Mouse (Mus musculus) liver (tissue): ENCODE results near the gene Mocs3.

Source experiments
- DNase-seq: peaks from one replicate; pipeline ENCODE4 v3.0.0-alpha.2; 2020; ENCODE audit warnings: mixed read lengths

Gene Mocs3

GRCm38 (mm10) chr2:168230026-168230728, at the start of gene Mocs3, which contains the start of the genes Gm20716 and Dpm1:
Gene Mocs3 (plus strand): TSS chr2:168230622.
Gene Gm20716 (minus strand): TSS chr2:168230364.
Gene Dpm1 (minus strand): TSS chr2:168230591.
- DNase-seq, result peak; percentile 81

GRCm38 (mm10) chr2:168191856-168192255, 38.6 kb upstream of the Mocs3 start:
- DNase-seq, result no peak

- no peak for DNase-seq
Observed at GRCm38 (mm10) chr2:168193685-168194084, 36.7 kb upstream of the Mocs3 start.

- DNase-seq, result no peak
Observed at GRCm38 (mm10) chr2:168195721-168196120, 34.7 kb upstream of the Mocs3 start.

GRCm38 (mm10) chr2:168198421-168198820, 32.0 kb upstream of the Mocs3 start:
- DNase-seq, result no peak

GRCm38 (mm10) chr2:168199476-168199875, 30.9 kb upstream of the Mocs3 start:
- DNase-seq, result no peak

- DNase-seq, result no peak
Observed at GRCm38 (mm10) chr2:168200014-168200691, 30.3 kb upstream of the Mocs3 start.

- DNase-seq, result no peak
Observed at GRCm38 (mm10) chr2:168204476-168204999, 25.9 kb upstream of the Mocs3 start.

- DNase-seq, result peak; percentile 91
Observed at GRCm38 (mm10) chr2:168205265-168205664, 25.2 kb upstream of the Mocs3 start.

GRCm38 (mm10) chr2:168205681-168206631, 24.5 kb upstream of the Mocs3 start:
- peak; percentile 35 for DNase-seq

- DNase-seq, result peak; percentile 95
Observed at GRCm38 (mm10) chr2:168206725-168207644, 23.4 kb upstream of the Mocs3 start, which contains the start of gene Adnp. Gene Adnp (minus strand): TSS chr2:168207112.

GRCm38 (mm10) chr2:168207883-168208282, 22.5 kb upstream of the Mocs3 start:
- no peak for DNase-seq

- DNase-seq, result no peak
Observed at GRCm38 (mm10) chr2:168213788-168214397, 16.5 kb upstream of the Mocs3 start.

- DNase-seq, result no peak
Observed at GRCm38 (mm10) chr2:168223326-168223725, 7.1 kb upstream of the Mocs3 start.

- peak; percentile 62 for DNase-seq
Observed at GRCm38 (mm10) chr2:168229116-168230025, 1.1 kb upstream of the Mocs3 start.

GRCm38 (mm10) chr2:168230773-168231470, 500 bp downstream of the Mocs3 start:
- peak; percentile 16 for DNase-seq

GRCm38 (mm10) chr2:168231471-168231829, 1.0 kb downstream of the Mocs3 start:
- DNase-seq, result no peak

GRCm38 (mm10) chr2:168233286-168233685, 2.9 kb downstream of the Mocs3 start:
- DNase-seq, result no peak

- DNase-seq, result no peak
Observed at GRCm38 (mm10) chr2:168238335-168238734, 7.9 kb downstream of the Mocs3 start.
